Mouse (Mus musculus): ENCODE data around the gene Clpx. TPM values are rescaled to one million over a fixed set of nuclear protein-coding genes. Genes with fewer than 3 reads are reported as not detected.

Clpx gene
- polyA plus RNA-seq (2014; fragmentation: Illumina TruSeq; extraction: RNeasy Lipid Tissue Mini Kit (QIAGEN cat#74804); ENCODE audit: low read depth, low replicate concordance): 90.6 TPM

GRCm38 (mm10) chr9:65293973-65294715 is at the start of gene Clpx:
TSS of gene Clpx (plus strand) at chr9:65294260.

GRCm38 (mm10) chr9:65264959-65265358 is 29.1 kb upstream of the Clpx start, which contains the start of gene Cilp:
TSS of gene Cilp (plus strand) at chr9:65265180.

GRCm38 (mm10) chr9:65345854-65346475 is 51.9 kb downstream of the Clpx start, which contains the start of gene Pdcd7:
TSS of gene Pdcd7 (plus strand) at chr9:65346104.

GRCm38 (mm10) chr9:65360641-65361448 is 66.8 kb downstream of the Clpx start, which contains the start of gene Ubap1l:
TSS of gene Ubap1l (plus strand) at chr9:65361041.

Other genes with a start within 250 kb of the Clpx start
- 7.6 TPM for gene Igdcc4, start 192.8 kb upstream of the Clpx start, polyA plus RNA-seq (2014; fragmentation: Illumina TruSeq; extraction: RNeasy Lipid Tissue Mini Kit (QIAGEN cat#74804); ENCODE audit: low read depth, low replicate concordance)
- not detected for gene Igdcc3, start 153.1 kb upstream of the Clpx start, polyA plus RNA-seq (2014; fragmentation: Illumina TruSeq; extraction: RNeasy Lipid Tissue Mini Kit (QIAGEN cat#74804); ENCODE audit: low read depth, low replicate concordance)
- gene Parp16, start 98.9 kb upstream of the Clpx start, polyA plus RNA-seq (2014; fragmentation: Illumina TruSeq; extraction: RNeasy Lipid Tissue Mini Kit (QIAGEN cat#74804); ENCODE audit: low read depth, low replicate concordance): 3.2 TPM
- gene Cilp, start 29.1 kb upstream of the Clpx start, polyA plus RNA-seq (2014; fragmentation: Illumina TruSeq; extraction: RNeasy Lipid Tissue Mini Kit (QIAGEN cat#74804); ENCODE audit: low read depth, low replicate concordance): 10.0 TPM
- 12.3 TPM for gene Pdcd7, start 51.8 kb downstream of the Clpx start, polyA plus RNA-seq (2014; fragmentation: Illumina TruSeq; extraction: RNeasy Lipid Tissue Mini Kit (QIAGEN cat#74804); ENCODE audit: low read depth, low replicate concordance)
- gene Ubap1l, start 66.8 kb downstream of the Clpx start, polyA plus RNA-seq (2014; fragmentation: Illumina TruSeq; extraction: RNeasy Lipid Tissue Mini Kit (QIAGEN cat#74804); ENCODE audit: low read depth, low replicate concordance): not detected
- 3.0 TPM for gene Kbtbd13, start 97.4 kb downstream of the Clpx start, polyA plus RNA-seq (2014; fragmentation: Illumina TruSeq; extraction: RNeasy Lipid Tissue Mini Kit (QIAGEN cat#74804); ENCODE audit: low read depth, low replicate concordance)
- 14.5 TPM for gene Rasl12, start 104.2 kb downstream of the Clpx start, polyA plus RNA-seq (2014; fragmentation: Illumina TruSeq; extraction: RNeasy Lipid Tissue Mini Kit (QIAGEN cat#74804); ENCODE audit: low read depth, low replicate concordance)
- not detected for gene Slc51b, start 128.7 kb downstream of the Clpx start, polyA plus RNA-seq (2014; fragmentation: Illumina TruSeq; extraction: RNeasy Lipid Tissue Mini Kit (QIAGEN cat#74804); ENCODE audit: low read depth, low replicate concordance)
- gene Mtfmt, start 141.5 kb downstream of the Clpx start, polyA plus RNA-seq (2014; fragmentation: Illumina TruSeq; extraction: RNeasy Lipid Tissue Mini Kit (QIAGEN cat#74804); ENCODE audit: low read depth, low replicate concordance): 10.2 TPM
- gene Spg21, start 166.7 kb downstream of the Clpx start, polyA plus RNA-seq (2014; fragmentation: Illumina TruSeq; extraction: RNeasy Lipid Tissue Mini Kit (QIAGEN cat#74804); ENCODE audit: low read depth, low replicate concordance): 15.1 TPM
- gene Ankdd1a, start 225.9 kb downstream of the Clpx start, polyA plus RNA-seq (2014; fragmentation: Illumina TruSeq; extraction: RNeasy Lipid Tissue Mini Kit (QIAGEN cat#74804); ENCODE audit: low read depth, low replicate concordance): not detected